Mouse (Mus musculus) ES-Bruce4 (cell line): ENCODE data around the gene Aanat. TPM values are rescaled to one million over a fixed set of nuclear protein-coding genes. Genes with fewer than 3 reads are reported as not detected.

Experiments
- H3K27ac ChIP-seq: 2 replicates; pipeline ENCODE4 v1.5.1; 2012; ENCODE audit warnings: low read length, inconsistent platforms; ENCODE audit not compliant: insufficient read depth
- H3K27me3 ChIP-seq: 2 replicates; pipeline ENCODE4 v1.6.1; 2012; ENCODE audit warnings: mild to moderate bottlenecking, low read length, inconsistent platforms; ENCODE audit not compliant: control insufficient read depth, poor library complexity, insufficient read depth, severe bottlenecking
- H3K36me3 ChIP-seq: 2 replicates; pipeline ENCODE4 v1.6.1; 2012; ENCODE audit warnings: inconsistent platforms, mild to moderate bottlenecking, low read length, moderate library complexity; ENCODE audit not compliant: control insufficient read depth, poor library complexity, insufficient read depth, severe bottlenecking
- H3K4me1 ChIP-seq: one replicate; pipeline ENCODE4 v1.8.1; 2011; ENCODE audit warnings: low read length; ENCODE audit not compliant: control insufficient read depth, insufficient read depth
- H3K4me3 ChIP-seq: 2 replicates; pipeline ENCODE4 v1.5.1; 2011; ENCODE audit warnings: low read depth, mild to moderate bottlenecking, low read length
- H3K9ac ChIP-seq: 2 replicates; pipeline ENCODE4 v1.6.1; 2012; ENCODE audit warnings: low read depth, mild to moderate bottlenecking, inconsistent platforms; ENCODE audit not compliant: poor library complexity, severe bottlenecking
- H3K9me3 ChIP-seq: replicated peaks from 2 replicates; pipeline ENCODE4 v1.6.1; 2012; ENCODE audit warnings: mild to moderate bottlenecking, low read length, inconsistent platforms; ENCODE audit not compliant: control insufficient read depth, poor library complexity, insufficient read depth, severe bottlenecking
- CTCF ChIP-seq: IDR thresholded peaks from one replicate; pipeline ENCODE4 v1.8.1; 2011; ENCODE audit warnings: low read depth, low read length
- EP300 ChIP-seq: IDR thresholded peaks from 2 replicates; pipeline ENCODE4 v1.6.1; 2011; ENCODE audit warnings: low read depth, low read length; ENCODE audit not compliant: insufficient read depth
- POLR2A ChIP-seq: IDR thresholded peaks from one replicate; pipeline ENCODE4 v1.8.1; 2011; ENCODE audit warnings: low read length; ENCODE audit not compliant: insufficient read depth
- polyA plus RNA-seq: library from polyadenylated mRNA; stranded (reverse); fragments of >200 nt; gene quantifications from 2 replicates; pipeline ENCODE4 v1.2.4, GENCODE M21; 2011; ENCODE audit warnings: low read depth; ENCODE audit not compliant: missing spikeins, insufficient read depth, insufficient read length

Gene Aanat
- polyA plus RNA-seq, 1 experiment: not detected

GRCm38 (mm10) chr11:116626299-116627071 is 40.3 kb downstream of the Aanat start, which contains the start of gene Rhbdf2:
Rhbdf2 (minus strand) TSS chr11:116627019.
- no peak for TF ChIP-seq EP300
- no peak for TF ChIP-seq POLR2A
- no peak for TF ChIP-seq CTCF
- no peaks in the 10 kb centered on the region for H3K9me3 ChIP-seq
- H3K27me3 ChIP-seq: no peaks in the 10 kb centered on the region
- no peak within 1 kb of the TSS for H3K4me3 ChIP-seq
- no peak within 1 kb of the TSS for H3K9ac ChIP-seq
- no peaks in the 10 kb centered on the region for H3K36me3 ChIP-seq
- H3K27ac ChIP-seq: no peak within 1 kb of the TSS
- peaks cover 9% of the 10 kb centered on the region for H3K4me1 ChIP-seq

- Histone ChIP-seq H3K27me3 (no peaks in the 10 kb centered on the region), H3K4me3 (no peak overlapping the region), H3K36me3 (no peaks in the 10 kb centered on the region), H3K4me1 (peaks cover 7% of the 10 kb centered on the region), H3K27ac (no peak overlapping the region), H3K9ac (no peak overlapping the region), H3K9me3 (no peaks in the 10 kb centered on the region)
- TF ChIP-seq CTCF (peak; percentile 39), POLR2A (no peak), EP300 (no peak)
Measured at GRCm38 (mm10) chr11:116627072-116628020, 41.1 kb downstream of the Aanat start.

GRCm38 (mm10) chr11:116628712-116629111 is 42.5 kb downstream of the Aanat start:
- no peak overlapping the region for H3K27ac ChIP-seq
- no peak overlapping the region for H3K9ac ChIP-seq
- peaks cover 7% of the 10 kb centered on the region for H3K4me1 ChIP-seq
- TF ChIP-seq EP300 (no peak), CTCF (peak; percentile 69)
- H3K36me3 ChIP-seq: no peaks in the 10 kb centered on the region
- H3K4me3 ChIP-seq: no peak overlapping the region
- H3K27me3 ChIP-seq: no peaks in the 10 kb centered on the region
- H3K9me3 ChIP-seq: no peaks in the 10 kb centered on the region

GRCm38 (mm10) chr11:116629472-116629871 is 43.2 kb downstream of the Aanat start:
- Histone ChIP-seq H3K9me3 (no peaks in the 10 kb centered on the region), H3K36me3 (no peaks in the 10 kb centered on the region), H3K27me3 (no peaks in the 10 kb centered on the region), H3K4me1 (peaks cover 5% of the 10 kb centered on the region), H3K27ac (no peak overlapping the region), H3K4me3 (no peak overlapping the region), H3K9ac (no peak overlapping the region)
- TF ChIP-seq EP300 (no peak), CTCF (no peak), POLR2A (no peak)

GRCm38 (mm10) chr11:116630171-116630965 is 44.1 kb downstream of the Aanat start:
- no peaks in the 10 kb centered on the region for H3K36me3 ChIP-seq
- H3K4me3 ChIP-seq: no peak overlapping the region
- H3K9ac ChIP-seq: no peak overlapping the region
- H3K27ac ChIP-seq: no peak overlapping the region
- H3K9me3 ChIP-seq: no peaks in the 10 kb centered on the region
- H3K4me1 ChIP-seq: peaks cover 4% of the 10 kb centered on the region
- TF ChIP-seq POLR2A (no peak), CTCF (no peak), EP300 (no peak)
- H3K27me3 ChIP-seq: no peaks in the 10 kb centered on the region
